In the genomic region with DNA sequence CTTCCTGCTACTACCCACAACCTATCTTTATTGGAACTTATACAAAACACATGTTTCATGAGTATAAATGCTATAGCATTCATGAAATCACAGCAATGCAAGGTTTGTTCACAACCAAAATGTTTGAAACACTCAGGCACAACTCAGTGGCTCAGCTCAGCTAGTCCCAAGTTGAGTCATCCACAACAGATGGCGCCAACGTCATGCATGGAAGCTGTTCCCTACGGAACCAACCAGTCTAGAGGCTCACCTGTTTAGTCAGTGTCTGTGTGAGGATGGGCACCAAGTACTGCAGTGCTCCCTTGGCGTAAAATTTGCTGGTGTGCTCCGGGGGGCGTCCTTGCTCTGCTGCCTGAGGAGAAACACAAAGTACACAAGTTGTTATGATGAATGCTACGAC, we compare ENCODE assay signal across 25 mouse cellular contexts. TPM values are rescaled to one million over a fixed set of nuclear protein-coding genes. Genes with fewer than 3 reads are reported as not detected.
A peak's percentile ranks its signal among the peaks of the same experiment; 100 is the strongest.
DNase-seq lines count a peak whose midpoint lies in the region; ATAC-seq and TF ChIP-seq lines count a peak whose summit lies in the region.
"Had no signal": no experiment of that assay in that cellular context is flagged by ENCODE, and none has a peak within 500 bp of the region (broad histone marks: within the 10 kb centered on the region; RNA-seq: fewer than 3 reads in every experiment).

No protein-coding gene starts in this region.

- H3K9me3 ChIP-seq in liver, embryonic 14.5 days (ENCODE audit: control insufficient read depth, low read length) = no peaks in the 10 kb centered on the region
- no peaks in the 10 kb centered on the region for H3K9me3 ChIP-seq in midbrain, embryonic 10.5 days (replicated peaks)
- H3K9me3 ChIP-seq: embryonic facial prominence, embryonic 15.5 days; heart, embryonic 12.5 days; hindbrain, embryonic 13.5 days; megakaryocyte, embryonic 14.5 days; midbrain, embryonic 15.5 days had no signal

- no peaks in the 10 kb centered on the region; a peak in 1 of 4 replicates for H3K4me1 ChIP-seq in liver, embryonic 14.5 days (replicated peaks; ENCODE audit: control insufficient read depth in 2 of 2, insufficient read depth in 2 of 2, low read length in 1 of 2)
- H3K4me1 ChIP-seq in midbrain, embryonic 10.5 days = no peaks in the 10 kb centered on the region
- H3K4me1 ChIP-seq: embryonic facial prominence, embryonic 15.5 days; heart, embryonic 12.5 days; hindbrain, embryonic 13.5 days; midbrain, embryonic 15.5 days had no signal

- no peak overlapping the region for H3K27ac ChIP-seq in liver, embryonic 14.5 days
- H3K27ac ChIP-seq in midbrain, embryonic 10.5 days (replicated peaks) = no peak overlapping the region
- H3K27ac ChIP-seq: embryonic facial prominence, embryonic 15.5 days; hindbrain, embryonic 13.5 days; midbrain, embryonic 15.5 days had no signal

- no peak overlapping the region for H3K9ac ChIP-seq in liver, embryonic 14.5 days (replicated peaks)
- H3K9ac ChIP-seq: embryonic facial prominence, embryonic 15.5 days; heart, embryonic 12.5 days; hindbrain, embryonic 13.5 days; midbrain, embryonic 15.5 days had no signal

- no peak overlapping the region for H3K4me3 ChIP-seq in liver, embryonic 14.5 days (ENCODE audit: insufficient read depth in 1 of 2, low read depth in 2 of 2, low read length in 2 of 2)
- no peak overlapping the region for H3K4me3 ChIP-seq in midbrain, embryonic 10.5 days
- H3K4me3 ChIP-seq: embryonic facial prominence, embryonic 15.5 days; heart, embryonic 12.5 days; hindbrain, embryonic 13.5 days; megakaryocyte, embryonic 14.5 days; midbrain, embryonic 15.5 days; myocyte had no signal

- WGBS in liver, embryonic 14.5 days (ENCODE audit: insufficient replicate concordance) = 86% methylated on average over 7 of the region's 7 CpGs
- WGBS in midbrain, embryonic 10.5 days = 95% methylated on average over 7 of the region's 7 CpGs

- H3K27me3 ChIP-seq in liver, embryonic 14.5 days (ENCODE audit: control insufficient read depth, insufficient read depth, low read length) = no peaks in the 10 kb centered on the region
- H3K27me3 ChIP-seq in midbrain, embryonic 10.5 days (ENCODE audit: low read depth, poor library complexity, severe bottlenecking) = no peaks in the 10 kb centered on the region
- H3K27me3 ChIP-seq: embryonic facial prominence, embryonic 15.5 days; heart, embryonic 12.5 days; hindbrain, embryonic 13.5 days; megakaryocyte, embryonic 14.5 days; midbrain, embryonic 15.5 days; Patski had no signal

- TF ChIP-seq CTCF in liver, embryonic 14.5 days (IDR thresholded peaks at IDR 0.05; ENCODE audit: low read depth) = peak; percentile 5; the same call in 1 of the 2 replicates

- ATAC-seq in liver, embryonic 14.5 days (ENCODE audit: insufficient read depth) = no peak
- ATAC-seq: CD4-positive, CD25-positive, alpha-beta regulatory T cell, adult 4 months; forebrain, embryonic 16.5 days; inflammation-experienced regulatory T-cells, adult 6 months; midbrain, embryonic 15.5 days; Patski had no signal

- peak; percentile 41 to 69 for DNase-seq in cerebellum, adult 18-20 months
- DNase-seq in cerebellum, adult 8-10 months = no peak
- peak; percentile 46 to 61 for DNase-seq in frontal cortex, postnatal 36 days (ENCODE audit: low spot score in 2 of 2)
- no peak for DNase-seq in frontal cortex, postnatal 25 days (ENCODE audit: low spot score in 2 of 2)
- DNase-seq in liver, embryonic 14.5 days (ENCODE audit: low read depth in 3 of 3, low spot score in 3 of 3) = no peak
- DNase-seq in liver = no peak
- DNase-seq in right cerebral cortex, postnatal 36 days (ENCODE audit: low spot score in 2 of 2) = peak; percentile 25 to 44
- no peak for DNase-seq in midbrain, embryonic 10.5 days (ENCODE audit: low spot score)
- DNase-seq: adrenal gland, adult 8-10 months; heart, adult 11 months; heart, postnatal 14 days; kidney, adult 9 months; kidney, postnatal 25 days; lung, adult 18-20 months; thymus, postnatal 4 days had no signal

- TF ChIP-seq EP300 in liver, embryonic 14.5 days (IDR thresholded peaks at IDR 0.05; ENCODE audit: low read depth) = no peak

- H3K36me3 ChIP-seq in liver, embryonic 14.5 days (replicated peaks; ENCODE audit: control insufficient read depth, insufficient read depth, low read depth) = peaks cover 100% of the 10 kb centered on the region
- peaks cover 100% of the 10 kb centered on the region for H3K36me3 ChIP-seq in midbrain, embryonic 10.5 days

- no peak overlapping the region for H3K4me2 ChIP-seq in liver, embryonic 14.5 days (ENCODE audit: low read depth)
- H3K4me2 ChIP-seq: embryonic facial prominence, embryonic 15.5 days; heart, embryonic 12.5 days; hindbrain, embryonic 13.5 days; midbrain, embryonic 15.5 days had no signal

RNA-seq across cellular contexts. Expression of a gene that starts 12.2 kb away (rescaled TPM):
- 38.0 and 58.0 TPM in 2 replicates for polyA plus RNA-seq in liver, embryonic 14.5 days (2012; rRNA removed)
- polyA plus RNA-seq in liver, embryonic 14.5 days (2014; fragmentation: Nextera tagmentation; extraction: Ambion mirVana) = 23.2 and 26.1 TPM in 2 replicates
- 82.9 and 95.7 TPM in 2 replicates for polyA plus RNA-seq in midbrain, embryonic 10.5 days (2016; fragmentation: Nextera tagmentation; extraction: Ambion mirVana)

RNA-seq across cellular contexts. Expression of a gene that starts 24.2 kb away (rescaled TPM):
- polyA plus RNA-seq in liver, embryonic 14.5 days (2012; rRNA removed) = 2.4 and 2.6 TPM in 2 replicates
- polyA plus RNA-seq in liver, embryonic 14.5 days (2014; fragmentation: Nextera tagmentation; extraction: Ambion mirVana) = 0.90 and 1.6 TPM in 2 replicates
- 4.3 and 4.9 TPM in 2 replicates for polyA plus RNA-seq in midbrain, embryonic 10.5 days (2016; fragmentation: Nextera tagmentation; extraction: Ambion mirVana)

Comparison
In these comparisons a context has a peak if more than half of its experiments do, and no peak if none do; other contexts are left out.
1. DNase-seq: peak in cerebellum, adult 18-20 months (2 of 2), frontal cortex, postnatal 36 days (2 of 2) and right cerebral cortex, postnatal 36 days (2 of 2); none in cerebellum, adult 8-10 months (single experiment), frontal cortex, postnatal 25 days (0 of 2), liver, embryonic 14.5 days (0 of 3), liver (single experiment) and midbrain, embryonic 10.5 days (single experiment).